Mouse (Mus musculus) forebrain, embryonic 11.5 days (tissue): ENCODE results near the gene Gm10718. TPM values are rescaled to one million over a fixed set of nuclear protein-coding genes. Genes with fewer than 3 reads are reported as not detected.
"Not testable (repeated sequence)": the region's sequence is repeated elsewhere in the genome, so short reads cannot be mapped to it uniquely, and the experiment has no call there.

ENCODE experiments used
- ATAC-seq: fragments of 200-750 bp; cut with Nextera tagmentation; replicated peaks from 2 replicates; pipeline ENCODE4 v1.8.0; 2017; ENCODE audit warnings: moderate TSS enrichment; ENCODE audit not compliant: low FRiP score
- DNase-seq: peaks from one replicate; pipeline ENCODE4 v3.0.0-alpha.2; 2017; ENCODE audit warnings: low spot score
- H3K27ac ChIP-seq: fragments of 300-500 bp; sonication (generic); 2 replicates; pipeline ENCODE4 v1.5.1; 2014; ENCODE audit warnings: low read depth, low read length
- H3K27me3 ChIP-seq: fragments of 300-500 bp; sonication (generic); 2 replicates; pipeline ENCODE4 v1.6.1; 2014; ENCODE audit warnings: mild to moderate bottlenecking, low read length, mixed read lengths; ENCODE audit not compliant: control insufficient read depth, insufficient read depth
- H3K36me3 ChIP-seq: fragments of 300-500 bp; sonication (generic); 2 replicates; pipeline ENCODE4 v1.6.1; 2014; ENCODE audit warnings: mild to moderate bottlenecking, low read length, moderate library complexity, mixed read lengths; ENCODE audit not compliant: control insufficient read depth, insufficient read depth
- H3K4me1 ChIP-seq: fragments of 300-500 bp; sonication (generic); replicated peaks from 2 replicates; pipeline ENCODE4 v1.6.1; 2014; ENCODE audit warnings: low read length, mixed read lengths; ENCODE audit not compliant: control insufficient read depth, insufficient read depth
- H3K4me2 ChIP-seq: fragments of 300-500 bp; sonication (generic); 2 replicates; pipeline ENCODE4 v1.6.1; 2014; ENCODE audit warnings: low read depth, mild to moderate bottlenecking, low read length, moderate library complexity, mixed read lengths; ENCODE audit not compliant: severe bottlenecking
- H3K4me3 ChIP-seq: fragments of 300-500 bp; sonication (generic); 2 replicates; pipeline ENCODE4 v1.5.1; 2014; ENCODE audit warnings: low read depth, low read length
- H3K9ac ChIP-seq: fragments of 300-500 bp; sonication (generic); 2 replicates; pipeline ENCODE4 v1.6.1; 2014; ENCODE audit warnings: low read length
- H3K9me3 ChIP-seq: fragments of 300-500 bp; sonication (generic); 2 replicates; pipeline ENCODE4 v1.6.1; 2016; ENCODE audit warnings: low read length, mixed read lengths; ENCODE audit not compliant: control insufficient read depth
- WGBS: fragments of 180-500 bp; shearing (Covaris S2); extraction: QIAGEN DNeasy Blood & Tissue Kit; methylation state at CpG from one replicate; pipeline ENCODE4 v1.1.7; 2014; 5-methylcytosine and 5-hydroxymethylcytosine counted together
- polyA plus RNA-seq: library from polyadenylated mRNA; unstranded; fragments of >200 nt; fragmentation: Nextera tagmentation; extraction: Ambion mirVana; gene quantifications from 2 replicates; pipeline ENCODE4 v1.2.1, GENCODE M21; 2014

The Gm10718 gene
- polyA plus RNA-seq, result 0.71 and 0.77 TPM in 2 replicates

- H3K36me3 ChIP-seq, H3K4me2 ChIP-seq, H3K27me3 ChIP-seq, ATAC-seq, H3K4me1 ChIP-seq, H3K4me3 ChIP-seq, DNase-seq, H3K9ac ChIP-seq, H3K27ac ChIP-seq, H3K9me3 ChIP-seq: not testable (repeated sequence)
- 71% methylated on average over 9 of the region's 13 CpGs for WGBS
Measured at GRCm38 (mm10) chr9:3023312-3023984, at the start of gene Gm10718. Gene Gm10718, plus strand, starts transcription at chr9:3023547.

GRCm38 (mm10) chr9:3000445-3000972, 22.8 kb upstream of the Gm10718 start, which contains the start of gene Gm10722:
Gene Gm10722, plus strand, starts transcription at chr9:3000922.
- H3K4me2 ChIP-seq, ATAC-seq, H3K27ac ChIP-seq, H3K36me3 ChIP-seq, H3K9me3 ChIP-seq, H3K4me1 ChIP-seq, H3K27me3 ChIP-seq, H3K9ac ChIP-seq, H3K4me3 ChIP-seq: not testable (repeated sequence)
- DNase-seq, result peak; percentile 47
- 66% methylated on average over 12 of the region's 12 CpGs for WGBS

GRCm38 (mm10) chr9:3001006-3001405, 22.3 kb upstream of the Gm10718 start:
- WGBS, result 66% methylated on average over 8 of the region's 8 CpGs

GRCm38 (mm10) chr9:3001948-3002659, 21.2 kb upstream of the Gm10718 start:
- not testable (repeated sequence) for H3K36me3 ChIP-seq, H3K27me3 ChIP-seq, H3K4me2 ChIP-seq, H3K9ac ChIP-seq, H3K4me3 ChIP-seq, H3K9me3 ChIP-seq, H3K27ac ChIP-seq, H3K4me1 ChIP-seq
- 51% methylated on average over 8 of the region's 11 CpGs for WGBS
- peak; percentile 38 for DNase-seq
- ATAC-seq, result peak; percentile 87

More at GRCm38 (mm10) chr9:3001006-3001405, 22.3 kb upstream of the Gm10718 start:
- not testable (repeated sequence) for H3K4me2 ChIP-seq, H3K4me1 ChIP-seq, H3K4me3 ChIP-seq, H3K27me3 ChIP-seq, H3K27ac ChIP-seq, H3K36me3 ChIP-seq, H3K9ac ChIP-seq, ATAC-seq, DNase-seq, H3K9me3 ChIP-seq

GRCm38 (mm10) chr9:3002794-3003396, 20.5 kb upstream of the Gm10718 start, which contains the start of gene Gm11168:
Gene Gm11168, plus strand, starts transcription at chr9:3003346.
- not testable (repeated sequence) for DNase-seq, H3K9ac ChIP-seq, H3K4me2 ChIP-seq, H3K27ac ChIP-seq, H3K4me3 ChIP-seq, H3K9me3 ChIP-seq, H3K27me3 ChIP-seq, H3K36me3 ChIP-seq, H3K4me1 ChIP-seq, ATAC-seq
- WGBS, result 69% methylated on average over 6 of the region's 14 CpGs

- not testable (repeated sequence) for H3K9me3 ChIP-seq, H3K36me3 ChIP-seq, H3K27me3 ChIP-seq, DNase-seq, H3K27ac ChIP-seq, H3K4me3 ChIP-seq, H3K9ac ChIP-seq, ATAC-seq, H3K4me2 ChIP-seq, H3K4me1 ChIP-seq
- 90% methylated on average over 1 of the region's 5 CpGs for WGBS
Measured at GRCm38 (mm10) chr9:3006179-3006578, 17.2 kb upstream of the Gm10718 start.

DNA sequence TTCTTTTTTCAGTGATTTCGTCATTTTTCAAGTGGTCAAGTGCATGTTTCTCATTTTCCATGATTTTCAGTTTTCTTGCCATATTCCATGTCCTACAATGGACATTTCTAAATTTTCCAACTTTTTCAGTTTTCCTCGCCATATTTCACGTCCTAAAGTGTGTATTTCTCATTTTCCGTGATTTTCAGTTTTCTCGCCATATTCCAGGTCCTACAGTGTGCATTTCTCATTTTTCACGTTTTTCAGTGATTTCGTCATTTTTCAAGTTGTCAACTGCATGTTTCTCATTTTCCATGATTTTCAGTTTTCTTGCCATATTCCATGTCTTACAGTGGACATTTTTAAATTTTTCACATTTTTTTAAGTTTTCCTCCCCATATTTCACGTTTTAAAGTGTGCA, 16.7 kb upstream of the Gm10718 start:
- WGBS, result 70% methylated on average over 7 of the region's 8 CpGs

DNA sequence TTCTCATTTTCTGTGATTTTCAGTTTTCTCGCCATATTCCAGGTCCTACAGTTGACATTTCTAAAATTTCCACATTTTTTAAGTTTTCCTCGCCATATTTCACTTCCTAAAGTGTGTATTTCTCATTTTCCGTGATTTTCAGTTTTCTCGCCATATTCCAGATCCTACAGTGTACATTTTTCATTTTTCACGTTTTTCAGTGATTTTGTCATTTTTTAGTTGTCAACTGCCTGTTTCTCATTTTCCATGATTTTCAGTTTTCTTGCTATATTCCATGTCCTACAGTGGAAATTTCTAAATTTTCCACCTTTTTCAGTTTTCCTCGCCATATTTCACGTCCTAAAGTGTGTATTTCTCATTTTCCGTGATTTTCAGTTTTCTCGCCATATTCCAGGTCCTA, 16.1 kb upstream of the Gm10718 start:
- H3K9me3 ChIP-seq, H3K4me1 ChIP-seq, H3K4me3 ChIP-seq, H3K4me2 ChIP-seq, H3K27ac ChIP-seq, H3K9ac ChIP-seq, H3K36me3 ChIP-seq, H3K27me3 ChIP-seq, DNase-seq: not testable (repeated sequence)
- peak; percentile 30; the same call in 1 of the 2 replicates for ATAC-seq
- 73% methylated on average over 6 of the region's 9 CpGs for WGBS

More for the DNA sequence above, 16.7 kb upstream of the Gm10718 start:
- not testable (repeated sequence) for H3K27me3 ChIP-seq, DNase-seq, H3K36me3 ChIP-seq, H3K4me2 ChIP-seq, H3K4me1 ChIP-seq, H3K9me3 ChIP-seq, H3K27ac ChIP-seq, H3K9ac ChIP-seq, H3K4me3 ChIP-seq
- peak; percentile 78 for ATAC-seq
